Mouse (Mus musculus): ENCODE results near the gene Fsd1.
"Not testable (repeated sequence)": the region's sequence is repeated elsewhere in the genome, so short reads cannot be mapped to it uniquely, and the experiment has no call there.

Fsd1 gene

GRCm38 (mm10) chr17:55986030-55986961 lies at the start of gene Fsd1:
Gene Fsd1 (plus strand): TSS chr17:55986509.
- DNase-seq: peak; percentile 90 to 94

GRCm38 (mm10) chr17:55944387-55944865 lies 41.9 kb upstream of the Fsd1 start:
- DNase-seq: not testable (repeated sequence)

- DNase-seq: peak; percentile 93 to 95
Measured at GRCm38 (mm10) chr17:55944866-55945682, 41.2 kb upstream of the Fsd1 start.

DNA sequence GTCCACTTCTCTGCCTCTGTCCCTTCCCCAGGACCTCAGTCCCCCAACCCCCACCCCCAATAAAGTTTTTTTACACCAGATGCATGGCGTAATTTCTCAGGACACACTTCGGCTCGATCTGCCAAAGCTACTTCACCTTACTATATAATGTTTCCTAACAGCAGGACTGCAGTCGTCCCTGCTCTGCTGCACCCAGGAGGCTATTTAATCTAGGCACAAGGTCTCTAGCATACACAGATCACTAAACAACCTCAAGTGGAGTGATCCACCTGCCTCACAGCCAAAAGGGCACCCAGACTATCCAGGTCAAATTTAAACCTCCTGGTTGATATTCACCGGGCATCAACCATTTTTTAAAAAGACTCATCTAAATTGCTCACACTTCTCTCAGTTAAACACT lies 40.6 kb upstream of the Fsd1 start:
- no peak for DNase-seq

DNA sequence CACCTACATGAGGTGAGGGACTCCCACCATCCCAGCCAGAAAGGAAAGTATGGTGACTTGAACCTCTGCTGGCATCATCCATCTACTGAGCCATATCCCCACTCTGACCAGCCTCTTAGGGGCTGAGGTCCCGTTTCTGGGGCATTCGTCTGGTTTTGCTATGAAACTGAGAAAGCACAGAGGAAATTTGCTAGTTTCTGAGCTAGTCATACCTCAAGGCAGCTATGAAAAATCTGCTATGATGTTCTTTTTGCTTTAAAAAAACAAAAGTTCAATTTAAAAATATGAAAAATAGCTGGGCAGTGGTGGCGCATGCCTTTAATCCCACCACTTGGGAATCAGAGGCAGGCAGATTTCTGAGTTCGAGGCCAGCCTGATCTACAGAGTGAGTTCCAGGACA lies 37.7 kb upstream of the Fsd1 start:
- no peak for DNase-seq

GRCm38 (mm10) chr17:55949400-55949799 lies 36.9 kb upstream of the Fsd1 start, which contains the start of gene Zfp119b:
Gene Zfp119b (minus strand): TSS chr17:55949500.
- no peak for DNase-seq

GRCm38 (mm10) chr17:55950601-55951000 lies 35.7 kb upstream of the Fsd1 start:
- DNase-seq: no peak

GRCm38 (mm10) chr17:55952041-55952440 lies 34.3 kb upstream of the Fsd1 start:
- no peak for DNase-seq

DNA sequence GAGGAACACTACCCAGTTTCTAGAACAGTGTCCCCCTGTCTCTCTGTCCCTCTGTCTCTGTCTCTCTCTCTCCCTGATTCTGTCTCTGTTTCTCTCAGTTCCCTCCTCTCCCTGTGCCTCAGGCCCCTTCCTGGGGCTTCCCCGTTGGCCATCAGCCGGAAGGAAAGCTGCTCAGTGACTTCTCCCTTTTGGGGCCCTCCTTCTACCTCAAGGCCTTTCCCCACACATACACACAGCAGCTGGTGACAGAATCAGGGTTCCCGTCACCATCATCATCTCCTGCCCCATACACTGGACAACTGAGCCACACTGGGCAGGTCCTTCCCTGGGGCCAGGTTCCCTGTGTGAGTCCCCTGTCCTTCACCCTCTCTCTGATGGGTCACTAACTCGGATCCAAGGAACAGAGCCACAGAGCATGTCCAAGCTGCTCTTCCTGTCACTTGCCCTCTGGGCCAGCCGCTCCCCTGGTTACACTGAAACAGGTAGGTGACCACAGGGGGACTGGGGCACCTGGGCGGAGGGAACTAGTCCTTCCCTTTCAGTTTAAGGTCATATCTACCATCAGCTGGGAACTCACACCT lies 33.8 kb upstream of the Fsd1 start, which contains the start of gene Ebi3:
Gene Ebi3 (plus strand): TSS at position 194 of the 581 bp plus-strand sequence.
- DNase-seq: no peak

DNA sequence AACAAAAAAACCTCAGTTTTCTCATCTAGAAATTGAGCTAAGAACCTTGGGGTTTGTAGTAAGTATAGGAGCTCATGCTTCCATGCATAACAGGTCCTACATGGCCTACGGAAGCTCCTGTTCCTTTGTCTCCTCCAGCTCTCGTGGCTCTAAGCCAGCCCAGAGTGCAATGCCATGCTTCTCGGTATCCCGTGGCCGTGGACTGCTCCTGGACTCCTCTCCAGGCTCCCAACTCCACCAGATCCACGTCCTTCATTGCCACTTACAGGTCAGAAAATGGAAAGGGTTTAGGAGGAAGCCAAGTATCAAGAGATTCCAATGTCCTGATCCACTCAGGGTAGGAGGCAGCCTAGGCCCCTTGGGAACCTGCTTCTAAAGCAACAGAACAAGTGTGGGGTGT lies 32.6 kb upstream of the Fsd1 start:
- no peak for DNase-seq

DNA sequence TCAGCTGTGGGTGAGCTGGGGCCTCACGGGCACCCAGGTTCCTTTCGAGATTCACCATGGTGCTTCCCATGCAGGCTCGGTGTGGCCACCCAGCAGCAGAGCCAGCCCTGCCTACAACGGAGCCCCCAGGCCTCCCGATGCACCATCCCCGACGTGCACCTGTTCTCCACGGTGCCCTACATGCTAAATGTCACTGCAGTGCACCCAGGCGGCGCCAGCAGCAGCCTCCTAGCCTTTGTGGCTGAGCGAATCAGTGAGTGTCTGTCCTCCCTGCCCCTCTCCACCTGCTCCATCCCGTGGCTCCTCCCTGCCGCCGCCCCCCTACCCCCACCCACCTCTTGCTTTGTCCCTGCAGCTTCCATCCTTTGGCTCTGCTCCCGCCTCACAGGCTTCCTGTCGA lies 32.1 kb upstream of the Fsd1 start:
- DNase-seq: no peak

DNA sequence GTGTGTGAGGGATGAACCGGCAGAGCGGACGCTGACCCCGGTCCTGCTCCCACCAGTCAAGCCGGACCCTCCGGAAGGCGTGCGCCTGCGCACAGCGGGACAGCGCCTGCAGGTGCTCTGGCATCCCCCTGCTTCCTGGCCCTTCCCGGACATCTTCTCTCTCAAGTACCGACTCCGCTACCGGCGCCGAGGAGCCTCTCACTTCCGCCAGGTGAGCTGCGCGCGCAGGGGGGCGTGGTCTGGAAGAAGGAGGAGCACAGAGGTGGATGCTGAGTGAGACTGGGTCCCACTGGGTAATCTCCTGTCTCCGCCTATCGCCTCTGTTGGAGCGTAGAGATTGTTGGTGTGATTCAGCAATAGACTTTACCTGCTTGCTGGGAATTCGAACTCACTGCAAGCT lies 30.2 kb upstream of the Fsd1 start:
- peak; percentile 94 to 96 for DNase-seq

GRCm38 (mm10) chr17:55956591-55956990 lies 29.7 kb upstream of the Fsd1 start:
- DNase-seq: no peak

DNA sequence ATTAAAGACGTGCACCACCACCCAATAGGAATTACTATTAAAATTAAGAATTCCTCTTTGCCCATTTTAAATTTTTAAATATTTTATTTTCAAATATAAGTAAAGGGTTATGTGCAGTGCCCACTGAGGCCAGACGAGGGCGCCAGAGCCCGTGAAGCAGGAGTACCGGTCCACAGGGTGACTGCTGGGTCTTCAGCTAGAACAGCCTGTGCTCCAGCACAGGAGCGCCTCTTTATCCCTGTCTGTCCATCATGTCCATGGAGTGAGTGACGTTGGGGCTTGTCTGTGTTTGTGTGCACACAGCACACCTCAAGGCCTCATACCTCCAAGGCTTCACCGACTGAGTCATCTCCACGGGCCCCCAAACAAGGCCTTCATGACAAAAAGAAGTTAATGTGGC lies 29.1 kb upstream of the Fsd1 start:
- DNase-seq: peak; percentile 90 to 91

- DNase-seq: no peak
Measured at GRCm38 (mm10) chr17:55957726-55958583, 28.4 kb upstream of the Fsd1 start.

GRCm38 (mm10) chr17:55958584-55958886 lies 27.8 kb upstream of the Fsd1 start:
- no peak for DNase-seq

- peak; percentile 94 to 95 for DNase-seq
Measured at GRCm38 (mm10) chr17:55958918-55959728, 27.2 kb upstream of the Fsd1 start, which contains the start of gene Yju2. Gene Yju2 (plus strand): TSS chr17:55959099.

DNA sequence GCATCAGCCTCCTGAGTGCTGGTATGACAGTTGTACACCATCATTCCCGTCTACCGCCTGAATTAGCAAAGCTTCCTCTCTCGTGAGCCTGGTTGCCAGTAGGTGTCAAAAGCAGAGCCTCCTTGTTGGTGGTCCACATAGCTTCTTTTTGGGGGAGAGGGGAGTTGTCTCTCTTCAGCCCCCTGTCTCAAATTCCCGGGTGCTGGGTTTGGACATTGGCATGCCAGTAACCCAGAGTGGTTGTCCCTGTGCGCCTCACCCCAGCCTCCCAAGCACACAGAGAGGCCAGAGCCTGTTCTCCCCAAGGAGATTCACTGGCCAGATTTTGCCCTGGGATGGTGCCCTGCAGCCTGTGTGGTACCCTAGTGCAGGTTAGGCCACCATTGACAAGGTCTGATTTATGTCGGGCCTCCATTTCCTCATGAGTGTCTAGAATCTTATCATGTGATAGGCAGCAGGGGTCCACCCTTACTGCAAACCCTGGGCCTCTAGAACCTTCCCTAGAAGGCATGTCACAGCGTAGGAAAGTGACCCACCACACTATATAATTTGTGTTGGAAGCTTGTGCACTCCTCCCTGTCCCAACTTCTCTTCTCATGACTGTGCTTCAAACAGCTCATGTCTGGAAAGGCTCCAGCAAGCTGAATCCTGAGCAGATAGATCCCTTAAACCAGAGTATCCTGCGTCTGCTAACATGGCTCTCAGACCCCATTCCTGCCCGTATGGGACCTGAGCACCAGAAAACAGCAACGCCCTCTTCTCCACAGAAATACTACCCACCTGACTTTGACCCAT lies 26.2 kb upstream of the Fsd1 start:
- no peak for DNase-seq

- peak in 1 of 2 experiments; percentile 19 for DNase-seq
Measured at GRCm38 (mm10) chr17:55960791-55961190, 25.5 kb upstream of the Fsd1 start.

- no peak for DNase-seq
Measured at GRCm38 (mm10) chr17:55961631-55962030, 24.7 kb upstream of the Fsd1 start.
